Mouse (Mus musculus) urinary bladder, postnatal 36 days (tissue): ENCODE data around the gene Sult6b2.

Experiments used
- DNase-seq, 2 experiments: peaks; one replicate each; pipeline ENCODE4 v3.0.0; 2022; ENCODE audit warnings: low spot score in 2 of 2, mixed read lengths in 1 of 2

The Sult6b2 gene

GRCm38 (mm10) chr6:142810239-142810638, 5.9 kb upstream of the Sult6b2 start:
- DNase-seq = no peak

- no peak for DNase-seq
These were observed 5.2 kb upstream of the Sult6b2 start for GRCm38 (mm10) chr6:142809373-142810098.

- no peak for DNase-seq
These were observed 2.0 kb upstream of the Sult6b2 start for GRCm38 (mm10) chr6:142806326-142806725.

- no peak for DNase-seq
These were observed 1.4 kb downstream of the Sult6b2 start for GRCm38 (mm10) chr6:142802617-142803525.

GRCm38 (mm10) chr6:142801687-142802086, 2.6 kb downstream of the Sult6b2 start:
- DNase-seq = no peak

GRCm38 (mm10) chr6:142799704-142800374, 4.5 kb downstream of the Sult6b2 start:
- DNase-seq = no peak

- DNase-seq = no peak
These were observed 5.5 kb downstream of the Sult6b2 start for GRCm38 (mm10) chr6:142798837-142799236.

- DNase-seq = no peak
These were observed 6.3 kb downstream of the Sult6b2 start for GRCm38 (mm10) chr6:142797996-142798395.

GRCm38 (mm10) chr6:142795655-142796441, 8.5 kb downstream of the Sult6b2 start:
- DNase-seq = no peak

- DNase-seq = no peak
These were observed 9.2 kb downstream of the Sult6b2 start for GRCm38 (mm10) chr6:142795087-142795486.

- DNase-seq = no peak
These were observed 10.8 kb downstream of the Sult6b2 start for GRCm38 (mm10) chr6:142793468-142793867.

GRCm38 (mm10) chr6:142792241-142792968, 11.9 kb downstream of the Sult6b2 start:
- DNase-seq = no peak

- no peak for DNase-seq
These were observed 14.6 kb downstream of the Sult6b2 start for GRCm38 (mm10) chr6:142789736-142790135.

GRCm38 (mm10) chr6:142788042-142788987, 16.0 kb downstream of the Sult6b2 start:
- no peak for DNase-seq

GRCm38 (mm10) chr6:142786106-142786505, 18.2 kb downstream of the Sult6b2 start:
- DNase-seq = no peak

- peak; percentile 12 to 14 for DNase-seq
These were observed 19.0 kb downstream of the Sult6b2 start for GRCm38 (mm10) chr6:142785343-142785742.

- no peak for DNase-seq
These were observed 23.0 kb downstream of the Sult6b2 start for GRCm38 (mm10) chr6:142781286-142781685.

GRCm38 (mm10) chr6:142780574-142781033, 23.7 kb downstream of the Sult6b2 start:
- DNase-seq = no peak

GRCm38 (mm10) chr6:142779812-142780573, 24.3 kb downstream of the Sult6b2 start:
- DNase-seq = no peak
